Mouse (Mus musculus) forebrain, embryonic 13.5 days (tissue): ENCODE measurements around the gene Med27. TPM values are rescaled to one million over a fixed set of nuclear protein-coding genes. Genes with fewer than 3 reads are reported as not detected.

ENCODE experiments used
- ATAC-seq: fragments of 200-750 bp; cut with Nextera tagmentation; 2 replicates; pipeline ENCODE4 v1.8.0; 2017
- H3K27ac ChIP-seq: fragments of 300-500 bp; sonication (generic); 2 replicates; pipeline ENCODE4 v1.5.1; 2015; ENCODE audit warnings: inconsistent platforms, mild to moderate bottlenecking, moderate library complexity
- H3K27me3 ChIP-seq: fragments of 300-500 bp; sonication (generic); 2 replicates; pipeline ENCODE4 v1.6.1; 2015; ENCODE audit warnings: mild to moderate bottlenecking, inconsistent platforms
- H3K36me3 ChIP-seq: fragments of 300-500 bp; sonication (generic); 2 replicates; pipeline ENCODE4 v1.6.1; 2015; ENCODE audit warnings: mild to moderate bottlenecking, inconsistent platforms; ENCODE audit not compliant: poor library complexity, severe bottlenecking
- H3K4me1 ChIP-seq: fragments of 300-500 bp; sonication (generic); 2 replicates; pipeline ENCODE4 v1.6.1; 2015; ENCODE audit warnings: inconsistent platforms
- H3K4me2 ChIP-seq: fragments of 300-500 bp; sonication (generic); 2 replicates; pipeline ENCODE4 v1.6.1; 2015; ENCODE audit warnings: inconsistent platforms, mild to moderate bottlenecking, moderate library complexity
- H3K4me3 ChIP-seq: fragments of 300-500 bp; sonication (generic); 2 replicates; pipeline ENCODE4 v1.5.1; 2015; ENCODE audit warnings: mild to moderate bottlenecking, inconsistent platforms
- H3K9ac ChIP-seq: fragments of 300-500 bp; sonication (generic); 2 replicates; pipeline ENCODE4 v1.6.1; 2015; ENCODE audit warnings: mild to moderate bottlenecking, inconsistent platforms
- H3K9me3 ChIP-seq: fragments of 300-500 bp; sonication (generic); replicated peaks from 2 replicates; pipeline ENCODE4 v1.6.1; 2016; ENCODE audit warnings: inconsistent platforms
- WGBS: fragments of 180-500 bp; shearing (Covaris S2); methylation state at CpG from one replicate; pipeline ENCODE4 v1.1.7; 2015; 5-methylcytosine and 5-hydroxymethylcytosine counted together
- polyA plus RNA-seq: library from polyadenylated mRNA; unstranded; fragments of >200 nt; fragmentation: Nextera tagmentation; extraction: Ambion mirVana; gene quantifications from 2 replicates; pipeline ENCODE4 v1.2.1, GENCODE M21; 2015

Med27 gene
- polyA plus RNA-seq, 1 experiment from 2014 or later, result 100 TPM

DNA sequence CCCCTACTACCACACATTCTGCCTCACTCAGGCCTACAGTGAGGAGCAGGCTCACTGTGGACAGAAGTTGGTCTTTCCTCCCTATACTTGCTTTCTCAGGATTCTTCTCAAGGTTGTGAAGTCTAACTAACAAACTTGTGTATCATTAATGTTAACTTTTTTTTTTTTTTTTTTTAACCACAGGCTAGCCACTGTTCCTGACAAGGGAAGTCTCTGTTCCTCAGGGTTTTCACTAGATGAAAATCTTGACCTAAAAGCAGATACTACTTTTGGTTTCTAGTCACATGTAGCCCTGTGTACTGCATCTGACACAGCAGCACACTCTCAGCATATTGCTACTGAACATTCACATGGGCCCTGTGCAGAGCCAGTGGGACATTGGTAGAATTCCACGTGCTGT is 55.2 kb downstream of the Med27 start:
- no peaks in the 10 kb centered on the region for H3K9me3 ChIP-seq
- no peak for ATAC-seq
- WGBS, result 81% methylated on average over 1 of the region's 1 CpGs
- H3K36me3 ChIP-seq, result no peaks in the 10 kb centered on the region
- H3K9ac ChIP-seq, result no peak overlapping the region
- H3K4me2 ChIP-seq, result no peak overlapping the region
- no peak overlapping the region for H3K4me3 ChIP-seq
- H3K27ac ChIP-seq, result no peak overlapping the region
- peaks cover 43% of the 10 kb centered on the region for H3K4me1 ChIP-seq
- no peaks in the 10 kb centered on the region for H3K27me3 ChIP-seq

DNA sequence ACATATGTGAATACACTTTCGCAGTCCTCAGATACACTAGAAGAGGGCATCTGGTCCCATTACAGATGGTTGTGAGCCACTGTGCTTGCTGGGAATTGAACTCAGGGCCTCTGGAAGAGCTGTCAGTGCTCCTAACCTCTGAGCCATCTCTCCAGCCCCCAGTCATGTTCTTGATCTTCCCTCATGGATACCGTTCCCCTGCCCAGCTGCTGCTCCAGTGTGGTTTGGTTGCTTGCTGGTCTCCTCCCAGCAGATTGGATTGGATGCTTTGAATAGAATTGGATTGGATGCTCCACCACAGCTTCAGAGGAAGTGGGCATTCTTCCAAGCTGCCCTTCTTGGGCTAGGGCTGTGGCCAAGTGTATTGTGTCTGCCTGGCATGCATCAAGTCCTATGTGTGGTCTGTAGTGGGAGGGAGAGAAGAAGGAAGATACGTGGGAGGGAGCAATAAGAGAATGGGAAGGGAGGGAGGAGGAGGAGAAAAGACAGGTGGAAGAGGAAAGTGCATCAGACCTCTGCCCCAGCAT is 56.0 kb downstream of the Med27 start:
- H3K36me3 ChIP-seq, result no peaks in the 10 kb centered on the region
- H3K4me3 ChIP-seq, result no peak overlapping the region
- no peaks in the 10 kb centered on the region for H3K27me3 ChIP-seq
- no peak overlapping the region for H3K4me2 ChIP-seq
- no peaks in the 10 kb centered on the region for H3K9me3 ChIP-seq
- 72% methylated on average over 3 of the region's 3 CpGs for WGBS
- no peak overlapping the region; the same call in 1 of the 2 replicates for H3K27ac ChIP-seq
- H3K9ac ChIP-seq, result no peak overlapping the region
- ATAC-seq, result peak; percentile 33; the same call in 1 of the 2 replicates
- H3K4me1 ChIP-seq, result peaks cover 43% of the 10 kb centered on the region

DNA sequence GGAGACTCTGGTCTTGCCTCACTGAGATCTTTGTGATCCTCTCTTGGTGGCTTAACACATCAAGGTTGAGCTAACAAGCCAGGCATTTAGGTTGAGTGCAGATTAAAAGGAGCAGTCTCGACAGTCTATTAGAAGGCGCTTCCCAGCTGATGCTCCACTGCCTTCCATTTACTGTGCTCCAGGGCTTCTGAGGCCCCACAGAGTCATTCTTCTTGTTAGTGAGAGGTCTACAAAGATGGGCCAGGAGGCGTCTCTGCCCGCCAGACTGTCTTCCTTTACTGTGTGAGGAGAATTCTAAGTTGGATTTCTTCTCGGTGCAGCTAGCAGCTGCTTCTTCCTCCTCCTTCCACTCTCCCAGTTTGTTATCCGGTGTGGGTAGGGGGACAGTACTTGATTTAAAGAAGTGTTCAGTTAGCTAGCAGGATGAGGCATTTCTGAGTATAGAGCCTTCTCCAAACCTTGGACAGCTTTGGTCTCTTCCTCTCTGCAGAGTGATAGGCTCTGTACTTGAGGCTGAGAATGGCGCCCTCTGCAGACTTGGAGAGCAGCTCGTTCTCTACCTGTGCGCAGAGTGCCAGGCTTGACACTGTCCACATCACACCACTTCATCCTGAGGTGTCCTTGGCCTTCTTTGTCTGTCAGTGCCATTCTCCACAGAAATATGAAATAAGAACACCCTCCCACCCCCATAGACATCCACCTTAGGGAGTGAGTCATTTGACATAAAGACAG is 57.3 kb downstream of the Med27 start:
- no peaks in the 10 kb centered on the region for H3K9me3 ChIP-seq
- no peak overlapping the region for H3K4me3 ChIP-seq
- no peak overlapping the region for H3K9ac ChIP-seq
- ATAC-seq, result no peak
- no peaks in the 10 kb centered on the region for H3K27me3 ChIP-seq
- H3K4me1 ChIP-seq, result peaks cover 47% of the 10 kb centered on the region
- no peaks in the 10 kb centered on the region for H3K36me3 ChIP-seq
- 55% methylated on average over 9 of the region's 9 CpGs for WGBS
- no peak overlapping the region for H3K27ac ChIP-seq
- no peak overlapping the region for H3K4me2 ChIP-seq

DNA sequence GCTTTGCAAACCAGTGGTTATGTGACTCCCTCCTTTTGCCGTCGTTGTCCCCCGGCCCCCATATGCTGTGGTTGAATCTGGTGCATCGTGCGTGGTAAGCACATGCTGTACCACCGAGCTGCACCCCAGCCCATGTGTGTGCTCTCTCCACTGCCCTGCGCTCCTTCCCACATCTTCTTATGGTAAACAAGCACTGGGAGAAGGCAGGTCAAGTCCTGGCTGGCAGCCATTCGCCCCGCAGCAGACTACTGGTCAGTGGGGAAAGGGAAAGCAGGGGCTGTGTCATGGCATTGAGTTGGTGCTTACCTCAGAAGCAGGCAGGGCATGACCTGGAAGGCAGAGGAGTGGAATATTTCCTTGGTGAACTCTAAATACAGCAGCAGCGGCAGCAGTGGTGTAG is 58.3 kb downstream of the Med27 start:
- Histone ChIP-seq H3K9ac (no peak overlapping the region), H3K4me2 (no peak overlapping the region), H3K36me3 (no peaks in the 10 kb centered on the region), H3K27ac (no peak overlapping the region), H3K4me1 (peaks cover 47% of the 10 kb centered on the region), H3K27me3 (no peaks in the 10 kb centered on the region), H3K9me3 (no peaks in the 10 kb centered on the region), H3K4me3 (no peak overlapping the region)
- ATAC-seq, result no peak
- 93% methylated on average over 10 of the region's 10 CpGs for WGBS

DNA sequence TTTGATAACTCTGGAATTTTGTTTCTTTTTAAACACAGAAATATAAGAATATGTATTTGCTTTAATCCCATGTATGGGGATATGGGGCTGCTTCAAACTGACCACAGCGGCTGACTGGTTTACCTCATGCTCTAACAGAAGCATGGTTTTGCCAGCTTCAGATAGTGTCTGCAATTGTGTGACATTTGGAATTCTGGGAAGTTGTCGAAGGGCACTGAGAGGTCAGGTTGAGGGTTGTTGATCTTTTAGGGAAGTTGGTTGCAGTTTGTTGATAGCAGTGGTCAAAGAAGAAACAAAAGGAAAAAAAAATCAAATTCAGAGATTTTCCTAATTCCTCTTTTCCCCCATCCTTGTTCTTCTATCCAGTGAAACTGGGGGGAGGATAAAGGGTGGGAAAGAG is 59.2 kb downstream of the Med27 start:
- ATAC-seq, result no peak
- no peak overlapping the region for H3K27ac ChIP-seq
- no peak overlapping the region for H3K4me2 ChIP-seq
- no peaks in the 10 kb centered on the region for H3K27me3 ChIP-seq
- H3K4me1 ChIP-seq, result peaks cover 50% of the 10 kb centered on the region
- 87% methylated on average over 2 of the region's 2 CpGs for whole genome bisulfite sequencing
- H3K4me3 ChIP-seq, result no peak overlapping the region
- no peak overlapping the region for H3K9ac ChIP-seq
- no peaks in the 10 kb centered on the region for H3K9me3 ChIP-seq
- H3K36me3 ChIP-seq, result no peaks in the 10 kb centered on the region

DNA sequence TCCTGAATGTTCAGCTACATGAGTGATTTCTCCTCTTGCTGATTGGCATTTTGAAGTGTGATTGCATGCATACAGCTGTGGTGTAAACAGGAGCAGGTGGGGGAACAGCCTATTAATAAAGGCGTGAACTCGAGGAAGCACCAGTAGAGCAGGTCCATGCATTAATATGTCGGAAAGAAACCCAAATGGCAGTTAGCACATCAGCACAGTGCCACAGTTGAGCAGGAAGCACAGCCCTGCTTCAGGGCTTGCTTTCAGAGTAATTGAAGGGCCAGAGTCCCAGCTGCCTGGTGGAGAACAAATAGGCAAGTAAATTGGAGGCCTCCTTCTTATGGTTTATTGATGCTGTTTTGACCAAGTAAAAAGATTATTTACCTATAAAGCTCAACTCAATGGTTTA is 60.7 kb downstream of the Med27 start:
- Histone ChIP-seq H3K4me1 (peaks cover 55% of the 10 kb centered on the region), H3K9me3 (no peaks in the 10 kb centered on the region), H3K27ac (peak overlapping the region; percentile 74), H3K36me3 (no peaks in the 10 kb centered on the region), H3K4me2 (no peak overlapping the region), H3K9ac (no peak overlapping the region), H3K4me3 (no peak overlapping the region), H3K27me3 (no peaks in the 10 kb centered on the region)
- ATAC-seq, result peak; percentile 48; the same call in 1 of the 2 replicates
- WGBS, result 48% methylated on average over 3 of the region's 3 CpGs

DNA sequence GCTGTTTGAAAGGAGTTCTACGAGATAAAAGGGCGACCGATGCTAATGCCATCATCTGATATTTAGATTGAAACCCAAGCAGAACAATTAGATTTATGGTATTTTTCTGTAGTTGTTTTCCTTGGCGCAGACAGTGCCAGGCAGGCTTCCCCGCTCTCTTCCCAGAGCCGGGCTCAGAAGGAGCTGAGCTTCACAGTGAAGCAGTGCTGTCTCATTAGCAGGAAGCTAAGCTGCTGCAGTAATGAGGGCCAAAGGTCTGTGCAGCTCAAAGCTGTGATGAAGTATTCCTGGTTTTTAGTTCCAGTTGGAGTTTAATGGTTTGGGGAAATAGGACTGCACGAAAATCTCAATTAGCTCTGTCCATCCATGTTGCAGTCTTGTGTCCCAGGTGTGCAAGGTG is 61.1 kb downstream of the Med27 start:
- Histone ChIP-seq H3K4me3 (no peak overlapping the region), H3K9ac (no peak overlapping the region), H3K4me2 (no peak overlapping the region), H3K9me3 (no peaks in the 10 kb centered on the region), H3K36me3 (no peaks in the 10 kb centered on the region), H3K27me3 (no peaks in the 10 kb centered on the region), H3K4me1 (peaks cover 55% of the 10 kb centered on the region), H3K27ac (peak overlapping the region; percentile 74)
- WGBS, result 49% methylated on average over 7 of the region's 7 CpGs
- ATAC-seq, result no peak

DNA sequence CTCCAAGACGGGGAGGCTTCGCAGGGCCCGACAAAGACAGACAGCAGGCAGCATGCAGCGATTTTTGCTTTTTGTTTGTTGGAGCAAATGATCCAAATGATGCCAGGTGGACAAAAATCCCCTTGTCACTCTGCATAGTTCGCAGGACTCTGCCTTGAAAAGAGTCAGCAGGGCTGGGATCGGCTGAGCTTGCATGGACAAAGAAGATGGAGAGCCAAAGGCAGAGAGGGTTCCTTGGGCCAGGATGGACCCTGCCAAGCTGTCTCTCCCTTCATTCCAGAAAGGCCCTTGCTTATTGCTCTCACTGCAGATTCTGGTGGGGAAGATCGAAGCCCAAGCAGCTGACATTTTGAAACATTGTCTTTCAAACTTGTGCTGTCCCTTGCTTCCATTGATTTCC is 64.3 kb downstream of the Med27 start:
- peaks cover 56% of the 10 kb centered on the region for H3K4me1 ChIP-seq

DNA sequence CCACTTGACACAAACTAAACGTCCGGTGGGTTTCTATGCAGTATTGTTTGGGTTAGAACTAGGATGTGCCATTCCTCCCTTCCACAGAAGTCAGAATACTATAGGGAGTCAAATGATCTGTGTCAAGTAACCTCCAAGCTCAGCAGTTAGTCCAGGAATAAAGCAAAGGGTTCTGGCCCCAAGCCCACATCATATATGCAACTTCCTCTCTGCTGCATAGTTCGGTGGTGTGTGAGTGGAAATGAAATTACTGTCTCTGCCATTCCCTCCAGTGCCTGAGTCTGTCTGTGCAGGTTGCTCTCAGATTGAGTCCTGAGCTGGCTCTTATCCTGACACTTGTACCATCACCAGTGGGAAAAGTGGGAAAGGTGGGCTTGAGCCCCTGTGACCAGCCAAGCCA is 65.8 kb downstream of the Med27 start:
- H3K36me3 ChIP-seq, result no peaks in the 10 kb centered on the region
- H3K4me1 ChIP-seq, result peaks cover 51% of the 10 kb centered on the region
- WGBS, result 72% methylated on average over 3 of the region's 3 CpGs
- H3K27ac ChIP-seq, result no peak overlapping the region
- H3K4me3 ChIP-seq, result no peak overlapping the region
- no peaks in the 10 kb centered on the region for H3K9me3 ChIP-seq
- ATAC-seq, result no peak
- no peaks in the 10 kb centered on the region for H3K27me3 ChIP-seq
- no peak overlapping the region for H3K4me2 ChIP-seq
- H3K9ac ChIP-seq, result no peak overlapping the region

More for the DNA sequence above, 64.3 kb downstream of the Med27 start:
- WGBS, result 69% methylated on average over 7 of the region's 7 CpGs
- Histone ChIP-seq H3K27ac (no peak overlapping the region), H3K9ac (no peak overlapping the region), H3K36me3 (no peaks in the 10 kb centered on the region), H3K9me3 (no peaks in the 10 kb centered on the region), H3K27me3 (no peaks in the 10 kb centered on the region), H3K4me2 (no peak overlapping the region), H3K4me3 (no peak overlapping the region)
- ATAC-seq, result no peak

- WGBS, result 49% methylated on average over 13 of the region's 13 CpGs
- H3K4me1 ChIP-seq, result peaks cover 51% of the 10 kb centered on the region
- H3K4me3 ChIP-seq, result no peak overlapping the region
- H3K27ac ChIP-seq, result no peak overlapping the region; the same call in 1 of the 2 replicates
- H3K36me3 ChIP-seq, result no peaks in the 10 kb centered on the region
- ATAC-seq, result no peak
- no peaks in the 10 kb centered on the region for H3K9me3 ChIP-seq
- no peaks in the 10 kb centered on the region for H3K27me3 ChIP-seq
- H3K4me2 ChIP-seq, result no peak overlapping the region
- H3K9ac ChIP-seq, result no peak overlapping the region; the same call in 1 of the 2 replicates
Measured at GRCm38 (mm10) chr2:29413259-29413993, 66.8 kb downstream of the Med27 start.

- WGBS, result 76% methylated on average over 7 of the region's 7 CpGs
- ATAC-seq, result no peak
- no peak overlapping the region for H3K9ac ChIP-seq
- peaks cover 64% of the 10 kb centered on the region for H3K4me1 ChIP-seq
- 0 out of 2 replicates have a peak overlapping the region, but pooled peaks have one; percentile 33 for H3K27ac ChIP-seq
- H3K4me3 ChIP-seq, result no peak overlapping the region
- no peaks in the 10 kb centered on the region for H3K36me3 ChIP-seq
- no peaks in the 10 kb centered on the region for H3K9me3 ChIP-seq
- no peaks in the 10 kb centered on the region for H3K27me3 ChIP-seq
- H3K4me2 ChIP-seq, result no peak overlapping the region
Measured at GRCm38 (mm10) chr2:29414852-29415473, 68.3 kb downstream of the Med27 start.

DNA sequence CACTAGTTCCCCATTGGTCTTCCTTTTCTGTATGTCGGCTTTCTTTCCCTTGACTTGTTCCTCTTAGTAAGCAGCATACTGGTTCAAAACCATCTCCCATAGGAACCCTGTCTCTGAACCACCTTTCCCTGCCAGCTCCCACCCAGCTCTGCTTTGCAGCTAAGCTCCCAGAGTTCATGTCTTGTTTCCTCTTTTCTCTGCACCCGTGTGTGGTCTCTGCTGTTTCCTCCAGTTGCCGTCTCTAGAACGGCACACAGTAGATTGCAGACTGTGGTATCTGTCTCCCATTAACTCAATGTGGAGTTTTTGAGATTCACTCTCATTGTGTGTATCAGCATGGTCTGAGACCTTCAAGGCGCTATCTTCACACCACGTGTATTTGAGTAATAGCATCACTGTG is 71.9 kb downstream of the Med27 start:
- ATAC-seq, result no peak
- no peak overlapping the region for H3K4me3 ChIP-seq
- H3K4me2 ChIP-seq, result no peak overlapping the region
- WGBS, result 61% methylated on average over 6 of the region's 6 CpGs
- H3K4me1 ChIP-seq, result peaks cover 75% of the 10 kb centered on the region
- no peaks in the 10 kb centered on the region for H3K36me3 ChIP-seq
- H3K9me3 ChIP-seq, result no peaks in the 10 kb centered on the region
- H3K27me3 ChIP-seq, result no peaks in the 10 kb centered on the region
- H3K27ac ChIP-seq, result no peak overlapping the region
- no peak overlapping the region for H3K9ac ChIP-seq
